Mouse (Mus musculus) forebrain, embryonic 16.5 days (tissue): ENCODE measurements around the gene Zfp93. TPM values are rescaled to one million over a fixed set of nuclear protein-coding genes. Genes with fewer than 3 reads are reported as not detected.
A peak's percentile ranks its signal among the peaks of the same experiment; 100 is the strongest.

Experiments
- ATAC-seq: fragments of 200-750 bp; cut with Nextera tagmentation; 2 replicates; pipeline ENCODE4 v1.8.0; 2017; ENCODE audit warnings: mild to moderate bottlenecking, moderate library complexity
- H3K27ac ChIP-seq: fragments of 300-500 bp; sonication (generic); 2 replicates; pipeline ENCODE4 v1.5.1; 2014; ENCODE audit warnings: low read length, control low read depth
- H3K27me3 ChIP-seq: fragments of 300-500 bp; sonication (generic); replicated peaks from 2 replicates; pipeline ENCODE4 v1.6.1; 2014; ENCODE audit warnings: low read length; ENCODE audit not compliant: control insufficient read depth, insufficient read depth
- H3K36me3 ChIP-seq: fragments of 300-500 bp; sonication (generic); 2 replicates; pipeline ENCODE4 v1.6.1; 2014; ENCODE audit not compliant: control insufficient read depth, insufficient read depth
- H3K4me1 ChIP-seq: fragments of 300-500 bp; sonication (generic); replicated peaks from 2 replicates; pipeline ENCODE4 v1.6.1; 2014; ENCODE audit warnings: low read length; ENCODE audit not compliant: control insufficient read depth, insufficient read depth
- H3K4me2 ChIP-seq: fragments of 300-500 bp; sonication (generic); 2 replicates; pipeline ENCODE4 v1.6.1; 2014; ENCODE audit warnings: mild to moderate bottlenecking, low read length, control low read depth
- H3K4me3 ChIP-seq: fragments of 300-500 bp; sonication (generic); replicated peaks from 2 replicates; pipeline ENCODE4 v1.5.1; 2014; ENCODE audit warnings: mild to moderate bottlenecking, low read length, control low read depth
- H3K9ac ChIP-seq: fragments of 300-500 bp; sonication (generic); replicated peaks from 2 replicates; pipeline ENCODE4 v1.6.1; 2014; ENCODE audit warnings: low read depth, low read length, control low read depth
- H3K9me3 ChIP-seq: fragments of 300-500 bp; sonication (generic); 2 replicates; pipeline ENCODE4 v1.6.1; 2016; ENCODE audit warnings: low read length; ENCODE audit not compliant: control insufficient read depth
- WGBS: fragments of 180-500 bp; shearing (Covaris S2); extraction: QIAGEN DNeasy Blood & Tissue Kit; methylation state at CpG from one replicate; pipeline ENCODE4 v1.1.7; 2014; 5-methylcytosine and 5-hydroxymethylcytosine counted together
- polyA plus RNA-seq: library from polyadenylated mRNA; unstranded; fragments of >200 nt; fragmentation: Nextera tagmentation; extraction: Ambion mirVana; gene quantifications from 2 replicates; pipeline ENCODE4 v1.2.1, GENCODE M21; 2015

The Zfp93 gene
- polyA plus RNA-seq, result 11.7 and 12.8 TPM in 2 replicates

DNA sequence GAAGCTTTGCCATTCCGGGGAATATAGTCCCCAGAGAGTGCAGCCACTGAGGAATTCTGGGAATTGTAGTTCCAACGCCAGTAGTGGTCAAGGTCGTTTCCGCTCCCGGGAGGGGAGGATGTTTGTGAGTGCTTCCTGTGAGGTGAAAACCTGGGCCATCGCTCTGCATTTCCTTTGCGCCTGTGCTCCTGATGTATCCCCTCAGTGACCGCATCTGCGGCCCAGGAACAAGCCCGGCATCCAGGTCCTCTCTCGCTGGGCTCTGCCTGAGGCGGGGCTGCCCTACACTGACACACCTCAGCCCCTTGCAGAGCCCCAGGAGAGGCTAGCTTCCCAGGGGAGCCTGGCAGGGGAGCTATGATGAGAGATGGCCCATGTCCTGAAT is at the start of gene Zfp93:
Zfp93 (plus strand) TSS at position 133 of the 385 bp plus-strand sequence.
- H3K4me1 ChIP-seq, result peaks cover 7% of the 10 kb centered on the region
- H3K4me3 ChIP-seq, result peak within 1 kb of the TSS; percentile 83
- peaks cover 8% of the 10 kb centered on the region; the same call in 1 of the 2 replicates for H3K36me3 ChIP-seq
- peak within 1 kb of the TSS; percentile 95 for H3K9ac ChIP-seq
- no peaks in the 10 kb centered on the region for H3K27me3 ChIP-seq
- no peaks in the 10 kb centered on the region for H3K9me3 ChIP-seq
- 0% methylated on average over 12 of the region's 12 CpGs for WGBS
- ATAC-seq, result peak; percentile 96
- H3K27ac ChIP-seq, result peak within 1 kb of the TSS; percentile 67
- H3K4me2 ChIP-seq, result peak within 1 kb of the TSS; percentile 92

DNA sequence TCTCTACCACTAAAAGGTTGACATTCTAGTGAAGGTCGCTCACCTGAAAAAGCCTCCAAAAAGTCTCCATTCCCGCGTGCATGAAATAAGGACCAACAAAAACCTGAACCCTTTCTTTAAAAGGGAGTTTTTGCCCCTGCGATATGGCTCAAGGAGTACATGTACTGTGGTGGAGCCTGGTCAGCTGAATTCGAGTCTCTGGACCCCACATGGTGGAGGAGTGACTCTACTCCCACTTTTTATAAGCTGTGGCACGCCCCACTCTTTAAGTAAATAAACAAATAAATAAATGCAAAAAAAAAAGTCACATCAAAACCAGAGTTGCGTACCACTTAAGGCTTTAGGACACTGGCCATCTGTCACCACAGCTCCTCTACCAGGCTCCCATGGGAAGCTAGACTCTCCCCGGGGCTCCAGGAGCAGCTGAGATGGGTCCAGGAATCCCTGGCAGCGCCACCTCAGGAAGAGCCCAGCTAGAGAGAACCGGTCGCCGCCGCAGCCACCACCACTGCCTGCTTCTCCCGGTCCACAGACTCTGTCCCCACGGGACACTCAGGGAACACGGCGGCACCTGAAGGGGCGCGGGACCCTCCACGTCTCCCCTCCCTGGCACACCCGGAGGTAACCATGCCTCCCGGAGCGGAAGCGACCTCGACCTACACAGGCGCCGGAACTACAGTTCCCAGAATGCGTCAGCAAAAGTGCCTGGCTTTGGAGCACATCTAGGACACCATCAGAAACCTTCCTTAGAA is 33.0 kb upstream of the Zfp93 start, which contains the start of gene Zfp109:
Zfp109 (minus strand) TSS at position 521 of the 752 bp plus-strand sequence.
- Histone ChIP-seq H3K27ac (no peak within 1 kb of the TSS), H3K9ac (peak within 1 kb of the TSS; percentile 88), H3K9me3 (no peaks in the 10 kb centered on the region), H3K4me2 (peak within 1 kb of the TSS; percentile 77), H3K4me1 (peaks cover 10% of the 10 kb centered on the region), H3K4me3 (peak within 1 kb of the TSS; percentile 93), H3K36me3 (no peaks in the 10 kb centered on the region), H3K27me3 (0 out of 2 replicates have a peak, but pooled peaks cover 2% of the 10 kb centered on the region)
- peak; percentile 97 for ATAC-seq
- WGBS, result 4% methylated on average over 28 of the region's 28 CpGs

- ATAC-seq, result peak; percentile 54
- no peaks in the 10 kb centered on the region for H3K9me3 ChIP-seq
- no peak overlapping the region for H3K27ac ChIP-seq
- H3K9ac ChIP-seq, result no peak overlapping the region; the same call in 1 of the 2 replicates
- H3K4me2 ChIP-seq, result peak overlapping the region; percentile 61
- peak overlapping the region; percentile 52 for H3K4me3 ChIP-seq
- no peaks in the 10 kb centered on the region for H3K27me3 ChIP-seq
- peaks cover 11% of the 10 kb centered on the region for H3K4me1 ChIP-seq
- WGBS, result 65% methylated on average over 9 of the region's 9 CpGs
- H3K36me3 ChIP-seq, result no peaks in the 10 kb centered on the region
These were observed 16.2 kb upstream of the Zfp93 start for GRCm38 (mm10) chr7:24253779-24254615.

- Histone ChIP-seq H3K9ac (peak within 1 kb of the TSS; percentile 64), H3K4me3 (peak within 1 kb of the TSS; percentile 52), H3K27me3 (no peaks in the 10 kb centered on the region), H3K4me1 (peaks cover 11% of the 10 kb centered on the region), H3K4me2 (peak within 1 kb of the TSS; percentile 61), H3K36me3 (no peaks in the 10 kb centered on the region), H3K27ac (peak within 1 kb of the TSS; percentile 57), H3K9me3 (no peaks in the 10 kb centered on the region)
- peak; percentile 94 for ATAC-seq
- 20% methylated on average over 21 of the region's 21 CpGs for WGBS
These were observed 15.4 kb upstream of the Zfp93 start, which contains the start of gene Zfp108 for GRCm38 (mm10) chr7:24254633-24255474. TSS of gene Zfp108 (plus strand) at chr7:24254794.

- Histone ChIP-seq H3K36me3 (peaks cover 6% of the 10 kb centered on the region), H3K27me3 (no peaks in the 10 kb centered on the region), H3K9me3 (no peaks in the 10 kb centered on the region), H3K4me2 (no peak overlapping the region), H3K27ac (no peak overlapping the region), H3K4me3 (no peak overlapping the region), H3K9ac (no peak overlapping the region), H3K4me1 (peaks cover 8% of the 10 kb centered on the region; the same call in 1 of the 2 replicates)
- ATAC-seq, result no peak
- 91% methylated on average over 13 of the region's 13 CpGs for WGBS
These were observed 10.8 kb upstream of the Zfp93 start for GRCm38 (mm10) chr7:24259306-24259999.

GRCm38 (mm10) chr7:24260000-24260312 is 10.3 kb upstream of the Zfp93 start:
- no peaks in the 10 kb centered on the region for H3K9me3 ChIP-seq
- H3K27me3 ChIP-seq, result no peaks in the 10 kb centered on the region
- H3K9ac ChIP-seq, result no peak overlapping the region
- H3K36me3 ChIP-seq, result peaks cover 6% of the 10 kb centered on the region
- ATAC-seq, result no peak
- WGBS, result 90% methylated on average over 4 of the region's 4 CpGs
- no peak overlapping the region for H3K4me3 ChIP-seq
- H3K27ac ChIP-seq, result no peak overlapping the region
- no peak overlapping the region for H3K4me2 ChIP-seq
- H3K4me1 ChIP-seq, result peaks cover 6% of the 10 kb centered on the region; the same call in 1 of the 2 replicates

DNA sequence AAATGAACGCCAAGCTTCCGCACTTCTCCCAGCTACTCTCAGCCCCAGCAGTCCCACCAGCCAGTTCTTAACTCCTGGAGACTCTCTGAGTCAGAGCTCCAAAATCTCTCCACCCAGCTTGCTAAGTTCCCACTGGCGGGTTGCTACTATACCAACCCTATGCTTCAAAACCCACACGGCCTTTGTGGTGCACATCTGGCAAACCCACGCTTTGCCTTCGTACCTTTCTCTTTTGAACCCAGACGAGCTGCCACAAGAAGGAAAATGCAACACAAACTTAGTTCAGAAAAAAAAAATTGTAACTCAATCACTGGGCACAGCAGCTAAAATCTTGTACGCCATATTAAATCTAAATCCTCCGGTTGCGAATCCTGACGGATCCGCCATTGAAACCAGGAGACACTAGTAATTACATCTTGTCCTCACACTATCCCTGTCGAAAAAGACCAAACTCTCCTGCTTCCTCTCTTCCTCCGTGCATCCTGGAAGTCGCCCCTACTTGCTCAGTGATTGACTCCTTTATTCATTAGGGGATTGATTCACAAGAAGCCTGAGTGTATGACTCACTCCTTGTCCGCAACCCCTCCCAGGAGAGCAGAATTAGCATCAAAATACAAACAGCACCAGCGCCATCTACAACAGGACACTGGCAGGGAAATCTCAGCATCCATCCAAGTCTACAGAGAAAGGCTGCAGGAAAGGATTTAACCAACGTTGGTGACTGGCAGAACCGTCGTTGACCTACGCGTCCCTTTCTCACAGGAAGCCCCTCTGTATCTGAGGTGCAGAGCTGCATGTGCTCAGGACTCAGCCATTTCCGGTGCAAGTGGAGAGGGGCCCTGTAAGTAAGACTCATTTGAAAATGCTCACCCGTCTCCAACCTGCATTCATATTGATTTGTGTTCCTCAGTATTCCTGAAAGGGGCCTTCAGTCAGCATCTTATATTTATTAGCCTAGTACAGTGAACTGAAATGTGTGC is 1.8 kb upstream of the Zfp93 start:
- no peak for ATAC-seq
- H3K27me3 ChIP-seq, result no peaks in the 10 kb centered on the region
- H3K9me3 ChIP-seq, result no peaks in the 10 kb centered on the region
- H3K36me3 ChIP-seq, result no peaks in the 10 kb centered on the region
- no peak overlapping the region for H3K27ac ChIP-seq
- no peak overlapping the region for H3K4me3 ChIP-seq
- WGBS, result 62% methylated on average over 24 of the region's 24 CpGs
- H3K4me1 ChIP-seq, result peaks cover 7% of the 10 kb centered on the region
- no peak overlapping the region for H3K4me2 ChIP-seq
- no peak overlapping the region for H3K9ac ChIP-seq
